Mouse (Mus musculus): ENCODE results near the gene Ifit1.

- TF ChIP-seq CTCF (IDR thresholded peaks at IDR 0.05; ENCODE audit: borderline replicate concordance, insufficient read depth, low read depth, low read length) (no peak), POLR2A (IDR thresholded peaks at IDR 0.05; ENCODE audit: borderline replicate concordance, insufficient read depth, low read length) (no peak)
Observed at GRCm38 (mm10) chr19:34691402-34691801, 50.7 kb downstream of the Ifit1 start.
